Mouse (Mus musculus) liver, embryonic 14.5 days (tissue): ENCODE measurements around the gene Tmem50b.

ENCODE experiments used
- CTCF ChIP-seq: IDR thresholded peaks from 2 replicates; pipeline ENCODE4 v1.5.1; 2016; ENCODE audit warnings: antibody characterized with exemption, low read depth, control low read depth
- EP300 ChIP-seq: IDR thresholded peaks from 2 replicates; pipeline ENCODE4 v1.6.1; 2016; ENCODE audit warnings: antibody characterized with exemption, low read depth

DNA sequence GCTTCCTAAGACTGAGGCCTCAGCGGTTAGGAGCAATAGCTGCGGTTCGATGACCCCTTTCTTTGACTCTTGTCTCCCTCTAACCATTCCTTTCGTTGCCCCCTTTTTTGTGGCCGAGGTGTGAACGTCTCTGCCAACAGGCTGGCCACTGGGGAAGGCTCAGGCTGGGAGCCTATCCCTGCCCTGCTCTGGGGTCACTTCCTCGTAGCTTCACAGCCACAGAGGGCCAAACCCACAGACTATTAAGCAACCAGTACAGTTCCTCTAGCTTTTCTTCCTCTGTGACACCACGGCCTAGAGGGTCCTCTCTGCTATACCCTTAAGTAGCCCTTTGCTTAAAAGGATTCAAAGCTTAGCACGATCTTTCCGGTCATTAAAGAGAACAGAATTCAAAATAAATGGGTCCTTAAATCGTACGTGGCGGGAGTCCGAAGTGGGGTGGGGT, 51.2 kb downstream of the Tmem50b start:
- no peak for TF ChIP-seq CTCF
- TF ChIP-seq EP300 = no peak
